Mouse (Mus musculus): ENCODE data around the gene Fbxw11. TPM values are rescaled to one million over a fixed set of nuclear protein-coding genes. Genes with fewer than 3 reads are reported as not detected.
"Not testable (repeated sequence)": the region's sequence is repeated elsewhere in the genome, so short reads cannot be mapped to it uniquely, and the experiment has no call there.

Gene Fbxw11
- polyA plus RNA-seq, 1 experiment, result 47.9 TPM

DNA sequence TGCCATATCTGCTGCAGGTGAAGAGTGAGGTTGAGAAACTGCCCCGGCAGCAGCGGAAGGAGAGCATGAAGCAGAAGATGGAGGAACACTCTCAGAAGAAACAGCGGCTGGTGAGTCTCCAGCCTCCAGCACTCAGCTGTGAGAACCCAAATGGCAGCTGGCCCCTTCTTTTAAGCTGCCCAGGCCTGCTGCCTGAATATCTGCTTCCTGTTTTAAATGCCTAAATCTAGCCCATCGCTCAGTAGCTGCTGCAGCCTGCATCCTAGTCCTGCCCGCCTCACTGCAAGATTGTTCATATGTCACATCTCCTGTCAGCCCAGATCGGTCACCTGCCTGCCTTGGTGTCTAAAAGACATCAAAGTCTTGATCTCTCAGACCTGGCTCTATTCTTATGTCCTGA, 31.9 kb upstream of the Fbxw11 start:
- H3K4me1 ChIP-seq (ENCODE audit: control insufficient read depth, insufficient read depth, low read length), result peaks cover 24% of the 10 kb centered on the region
- no peak overlapping the region for H3K27ac ChIP-seq (ENCODE audit: insufficient read depth, low read depth, low read length)
- H3K4me3 ChIP-seq (ENCODE audit: insufficient read depth, low read length), result no peak overlapping the region
- TF ChIP-seq POLR2A (IDR thresholded peaks at IDR 0.05; ENCODE audit: borderline replicate concordance, low read depth, low read length), result no peak
- TF ChIP-seq CTCF (IDR thresholded peaks at IDR 0.05; ENCODE audit: low read depth, low read length), result no peak

- TF ChIP-seq CTCF (IDR thresholded peaks at IDR 0.05; ENCODE audit: low read depth, low read length), result no peak
- no peak for TF ChIP-seq POLR2A (IDR thresholded peaks at IDR 0.05; ENCODE audit: borderline replicate concordance, low read depth, low read length)
- H3K4me1 ChIP-seq (ENCODE audit: control insufficient read depth, insufficient read depth, low read length), result peaks cover 15% of the 10 kb centered on the region
- H3K4me3 ChIP-seq (ENCODE audit: insufficient read depth, low read length), result no peak overlapping the region
- no peak overlapping the region for H3K27ac ChIP-seq (ENCODE audit: insufficient read depth, low read depth, low read length)
Observed at GRCm38 (mm10) chr11:32612304-32612703, 30.2 kb upstream of the Fbxw11 start.

DNA sequence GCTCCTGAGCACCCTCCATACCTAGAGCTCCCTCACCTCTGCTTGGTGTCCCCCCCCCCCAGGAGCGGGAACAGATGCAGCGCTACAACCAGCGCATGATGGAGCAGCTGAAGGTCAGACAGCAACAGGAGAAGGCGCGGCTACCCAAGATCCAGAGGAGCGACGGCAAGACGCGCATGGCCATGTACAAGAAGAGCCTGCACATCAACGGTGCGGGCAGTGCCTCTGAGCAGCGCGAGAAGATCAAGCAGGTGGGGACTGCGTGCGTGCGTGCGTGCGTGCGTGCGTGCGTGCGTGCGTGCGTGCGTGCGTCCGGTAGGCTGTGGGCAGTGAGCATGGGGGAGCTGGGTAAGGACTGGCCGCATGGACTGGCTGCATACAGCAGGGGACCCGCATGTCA, 28.1 kb upstream of the Fbxw11 start:
- peaks cover 18% of the 10 kb centered on the region for H3K4me1 ChIP-seq (ENCODE audit: control insufficient read depth, insufficient read depth, low read length)
- no peak overlapping the region for H3K27ac ChIP-seq (ENCODE audit: insufficient read depth, low read depth, low read length)
- TF ChIP-seq POLR2A (IDR thresholded peaks at IDR 0.05; ENCODE audit: borderline replicate concordance, low read depth, low read length), result no peak
- TF ChIP-seq CTCF (IDR thresholded peaks at IDR 0.05; ENCODE audit: low read depth, low read length), result no peak
- no peak overlapping the region for H3K4me3 ChIP-seq (ENCODE audit: insufficient read depth, low read length)

- peaks cover 24% of the 10 kb centered on the region for H3K4me1 ChIP-seq (ENCODE audit: control insufficient read depth, insufficient read depth, low read length)
- no peak overlapping the region for H3K27ac ChIP-seq (ENCODE audit: insufficient read depth, low read depth, low read length)
- TF ChIP-seq CTCF (IDR thresholded peaks at IDR 0.05; ENCODE audit: low read depth, low read length), result no peak
- no peak for TF ChIP-seq POLR2A (IDR thresholded peaks at IDR 0.05; ENCODE audit: borderline replicate concordance, low read depth, low read length)
- no peak overlapping the region for H3K4me3 ChIP-seq (ENCODE audit: insufficient read depth, low read length)
Observed at GRCm38 (mm10) chr11:32615561-32615960, 27.0 kb upstream of the Fbxw11 start.

DNA sequence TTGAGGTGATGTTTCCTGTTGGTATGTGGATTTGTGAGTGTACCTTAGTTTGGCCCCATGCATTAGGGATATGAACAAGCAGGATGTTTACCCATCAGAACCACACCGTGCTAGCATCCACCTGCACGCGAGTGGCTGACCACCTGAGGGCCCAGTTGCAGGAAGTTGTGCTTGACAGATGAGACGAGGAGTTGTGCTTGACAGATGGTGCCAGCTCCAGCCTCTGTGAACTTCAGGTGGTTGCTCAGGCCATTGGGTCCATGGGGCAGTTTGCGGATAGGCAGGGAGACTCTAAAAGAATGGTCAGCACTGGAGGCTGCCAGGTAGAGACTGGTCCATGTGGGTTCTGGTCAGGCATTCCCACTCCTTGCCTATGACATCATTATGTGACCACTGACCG, 26.4 kb upstream of the Fbxw11 start:
- TF ChIP-seq CTCF (IDR thresholded peaks at IDR 0.05; ENCODE audit: low read depth, low read length), result no peak
- no peak for TF ChIP-seq POLR2A (IDR thresholded peaks at IDR 0.05; ENCODE audit: borderline replicate concordance, low read depth, low read length)
- H3K4me1 ChIP-seq (ENCODE audit: control insufficient read depth, insufficient read depth, low read length), result peaks cover 26% of the 10 kb centered on the region
- H3K27ac ChIP-seq (ENCODE audit: insufficient read depth, low read depth, low read length), result no peak overlapping the region
- H3K4me3 ChIP-seq (ENCODE audit: insufficient read depth, low read length), result no peak overlapping the region

GRCm38 (mm10) chr11:32618036-32618435, 24.5 kb upstream of the Fbxw11 start:
- Histone ChIP-seq H3K4me1 (ENCODE audit: control insufficient read depth, insufficient read depth, low read length) (peaks cover 26% of the 10 kb centered on the region), H3K4me3 (ENCODE audit: insufficient read depth, low read length) (no peak overlapping the region)

DNA sequence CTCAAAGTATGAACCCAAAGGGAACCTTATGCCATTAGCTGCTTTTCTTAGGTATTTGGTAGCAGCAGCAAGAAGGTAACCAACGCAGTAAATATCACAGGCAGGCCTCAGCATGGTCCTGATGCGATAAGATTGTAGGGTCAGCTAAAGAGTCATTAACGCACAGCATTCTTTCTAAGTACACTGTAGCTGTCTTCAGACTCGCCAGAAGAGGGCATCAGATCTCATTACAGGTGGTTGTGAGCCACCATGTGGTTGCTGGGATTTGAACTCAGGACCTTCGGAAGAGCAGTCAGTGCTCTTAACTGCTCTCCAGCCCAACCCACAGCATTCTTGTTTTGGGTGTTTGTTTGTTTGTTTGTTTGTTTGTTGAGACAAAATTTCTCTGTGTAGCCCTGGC, 23.9 kb upstream of the Fbxw11 start:
- not testable (repeated sequence) for H3K27ac ChIP-seq (ENCODE audit: insufficient read depth, low read depth, low read length)
- H3K4me1 ChIP-seq (ENCODE audit: control insufficient read depth, insufficient read depth, low read length), result peaks cover 26% of the 10 kb centered on the region

More at GRCm38 (mm10) chr11:32618036-32618435, 24.5 kb upstream of the Fbxw11 start:
- TF ChIP-seq CTCF (IDR thresholded peaks at IDR 0.05; ENCODE audit: low read depth, low read length) (no peak), POLR2A (IDR thresholded peaks at IDR 0.05; ENCODE audit: borderline replicate concordance, low read depth, low read length) (no peak)
- no peak overlapping the region for H3K27ac ChIP-seq (ENCODE audit: insufficient read depth, low read depth, low read length)

DNA sequence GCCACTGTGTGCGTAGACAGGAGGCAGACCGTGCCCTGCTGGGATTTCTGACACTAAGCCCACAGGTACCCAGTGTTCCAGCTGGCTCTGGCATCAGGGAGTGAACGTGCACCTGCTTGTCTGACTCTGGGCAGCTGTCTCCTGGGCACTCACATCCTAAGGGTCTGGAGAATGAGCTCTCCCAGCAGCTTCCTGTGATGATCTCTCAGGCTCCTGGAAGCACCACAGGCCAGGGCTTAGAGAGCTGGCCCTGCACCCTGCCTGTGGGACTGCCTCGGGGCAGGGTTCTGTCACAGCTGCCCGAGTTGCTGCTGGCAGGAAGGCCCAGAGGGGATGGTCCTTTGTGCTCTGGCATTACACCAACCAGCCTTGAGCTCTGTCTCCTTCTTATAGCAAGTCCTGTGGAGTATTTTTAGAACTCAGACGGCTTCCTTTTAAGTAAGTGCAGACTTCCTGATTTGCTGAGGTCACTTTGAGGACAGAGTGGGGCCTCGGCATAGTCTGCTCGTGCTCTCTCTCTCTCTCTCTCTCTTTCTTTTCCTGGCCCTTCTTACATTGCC, 23.2 kb upstream of the Fbxw11 start:
- H3K27ac ChIP-seq (ENCODE audit: insufficient read depth, low read depth, low read length), result peak overlapping the region; percentile 21

More for the DNA sequence above, 23.9 kb upstream of the Fbxw11 start:
- not testable (repeated sequence) for H3K4me3 ChIP-seq (ENCODE audit: insufficient read depth, low read length)

DNA sequence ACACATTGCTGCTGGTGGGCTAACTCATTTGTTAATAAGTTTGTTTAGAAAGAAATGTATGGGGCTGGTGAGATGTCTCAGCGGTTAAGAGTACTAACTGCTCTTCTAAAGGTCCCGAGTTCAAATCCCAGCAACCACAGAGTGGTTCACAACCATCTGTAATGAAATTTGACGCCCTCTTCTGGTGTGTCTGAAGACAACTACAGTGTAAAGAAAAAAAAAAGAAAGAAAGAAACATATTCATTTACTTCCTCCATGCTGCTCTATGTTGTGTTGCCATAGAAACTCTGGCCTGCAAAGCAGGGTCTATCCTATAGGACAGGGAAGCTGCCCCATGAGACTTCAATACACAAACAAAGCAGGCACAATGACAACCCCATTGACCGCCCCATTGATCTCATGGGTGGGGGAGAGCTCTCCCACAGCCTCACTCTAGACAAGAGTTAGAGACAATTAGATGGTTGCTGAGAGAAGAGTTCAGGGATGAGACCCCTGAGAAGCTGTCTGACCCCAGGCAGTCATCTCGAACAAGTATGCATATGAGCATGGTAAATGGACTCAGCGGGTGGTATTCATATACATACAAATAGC, 22.6 kb upstream of the Fbxw11 start:
- peaks cover 26% of the 10 kb centered on the region for H3K4me1 ChIP-seq (ENCODE audit: control insufficient read depth, insufficient read depth, low read length)
- H3K4me3 ChIP-seq (ENCODE audit: insufficient read depth, low read length), result no peak overlapping the region
- no peak for TF ChIP-seq POLR2A (IDR thresholded peaks at IDR 0.05; ENCODE audit: borderline replicate concordance, low read depth, low read length)
- no peak for TF ChIP-seq CTCF (IDR thresholded peaks at IDR 0.05; ENCODE audit: low read depth, low read length)
- no peak overlapping the region for H3K27ac ChIP-seq (ENCODE audit: insufficient read depth, low read depth, low read length)

More for the DNA sequence above, 23.2 kb upstream of the Fbxw11 start:
- no peak overlapping the region for H3K4me3 ChIP-seq (ENCODE audit: insufficient read depth, low read length)
- H3K4me1 ChIP-seq (ENCODE audit: control insufficient read depth, insufficient read depth, low read length), result peaks cover 26% of the 10 kb centered on the region
- TF ChIP-seq CTCF (IDR thresholded peaks at IDR 0.05; ENCODE audit: low read depth, low read length) (no peak), POLR2A (IDR thresholded peaks at IDR 0.05; ENCODE audit: borderline replicate concordance, low read depth, low read length) (no peak)

DNA sequence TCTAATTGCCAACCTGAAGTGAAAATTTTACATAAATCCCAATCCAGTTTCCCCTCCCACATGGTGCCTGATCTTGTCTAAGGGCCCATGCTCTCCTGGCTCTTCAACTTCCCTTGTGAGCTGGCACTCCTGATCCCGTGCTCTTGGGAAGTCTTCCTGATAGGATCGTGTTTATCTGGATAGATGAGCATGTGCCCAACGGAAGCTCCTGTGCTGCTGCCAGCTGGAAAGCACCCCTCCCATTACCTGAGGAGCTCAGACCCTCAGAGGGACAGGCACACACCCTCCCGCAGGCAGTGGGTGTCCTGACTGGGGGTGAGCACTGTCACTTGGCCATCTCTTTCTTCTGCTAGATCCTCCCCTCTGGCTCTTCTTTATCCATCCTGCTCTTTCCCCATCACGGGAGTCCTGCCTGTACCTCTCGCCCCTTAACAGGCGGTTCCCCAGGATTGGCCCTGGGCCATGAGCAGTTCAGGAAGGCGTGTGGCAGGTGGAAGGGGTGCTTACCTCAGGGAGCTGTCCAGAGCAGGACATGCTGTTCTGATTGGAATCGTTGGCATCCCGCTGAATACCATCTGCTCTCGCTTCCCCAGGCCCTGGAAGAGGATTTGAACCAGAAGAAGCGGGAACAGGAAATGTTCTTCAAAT, 20.6 kb upstream of the Fbxw11 start:
- no peak overlapping the region for H3K4me3 ChIP-seq (ENCODE audit: insufficient read depth, low read length)
- TF ChIP-seq POLR2A (IDR thresholded peaks at IDR 0.05; ENCODE audit: borderline replicate concordance, low read depth, low read length) (no peak), CTCF (IDR thresholded peaks at IDR 0.05; ENCODE audit: low read depth, low read length) (no peak)
- peaks cover 22% of the 10 kb centered on the region for H3K4me1 ChIP-seq (ENCODE audit: control insufficient read depth, insufficient read depth, low read length)
- H3K27ac ChIP-seq (ENCODE audit: insufficient read depth, low read depth, low read length), result no peak overlapping the region
